Mouse (Mus musculus): ENCODE measurements around the gene Olfr764-ps1.

GRCm38 (mm10) chr10:128990994-128991393 lies 48.7 kb downstream of the Olfr764-ps1 start:
- TF ChIP-seq CTCF (IDR thresholded peaks at IDR 0.05; ENCODE audit: low read depth) (no peak), EP300 (optimal IDR thresholded peaks at IDR 0.05) (no peak)
